Mouse (Mus musculus): ENCODE measurements around the gene Rasl10b. TPM values are rescaled to one million over a fixed set of nuclear protein-coding genes. Genes with fewer than 3 reads are reported as not detected.
A peak's percentile ranks its signal among the peaks of the same experiment; 100 is the strongest.

Gene Rasl10b
- polyA plus RNA-seq, 1 experiment from 2014 or later, result 13.4 TPM

DNA sequence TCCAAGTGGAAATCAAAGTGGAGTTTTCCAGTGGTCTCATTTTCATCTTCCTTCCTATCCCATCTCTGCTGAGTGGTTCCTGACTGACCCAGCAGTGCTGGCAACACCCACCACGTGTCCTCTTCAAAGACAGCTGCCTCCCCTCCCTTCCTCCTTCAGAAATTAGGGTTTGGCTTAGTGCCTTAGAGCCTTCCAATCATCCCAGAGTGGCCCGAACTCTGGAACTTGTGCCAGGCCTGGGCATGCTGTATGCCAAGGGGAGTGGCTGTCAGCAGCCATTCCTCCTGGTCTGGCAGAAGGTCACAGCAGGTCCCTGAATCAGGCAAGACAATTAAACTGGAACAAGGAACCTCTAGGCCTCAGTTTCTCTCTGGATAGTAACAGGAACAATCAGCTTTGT, 57.0 kb downstream of the Rasl10b start:
- Histone ChIP-seq H3K4me2 (no peak overlapping the region), H3K4me3 (no peak overlapping the region), H3K36me3 (no peaks in the 10 kb centered on the region), H3K9ac (no peak overlapping the region), H3K27ac (ENCODE audit: poor library complexity, severe bottlenecking) (no peak overlapping the region), H3K4me1 (replicated peaks) (peaks cover 43% of the 10 kb centered on the region), H3K27me3 (replicated peaks) (peaks cover 19% of the 10 kb centered on the region), H3K9me3 (replicated peaks) (no peaks in the 10 kb centered on the region; the same call in 1 of the 2 replicates)
- WGBS, result 28% methylated on average over 2 of the region's 2 CpGs
- no peak for ATAC-seq (ENCODE audit: insufficient number of reproducible peaks, low FRiP score)

DNA sequence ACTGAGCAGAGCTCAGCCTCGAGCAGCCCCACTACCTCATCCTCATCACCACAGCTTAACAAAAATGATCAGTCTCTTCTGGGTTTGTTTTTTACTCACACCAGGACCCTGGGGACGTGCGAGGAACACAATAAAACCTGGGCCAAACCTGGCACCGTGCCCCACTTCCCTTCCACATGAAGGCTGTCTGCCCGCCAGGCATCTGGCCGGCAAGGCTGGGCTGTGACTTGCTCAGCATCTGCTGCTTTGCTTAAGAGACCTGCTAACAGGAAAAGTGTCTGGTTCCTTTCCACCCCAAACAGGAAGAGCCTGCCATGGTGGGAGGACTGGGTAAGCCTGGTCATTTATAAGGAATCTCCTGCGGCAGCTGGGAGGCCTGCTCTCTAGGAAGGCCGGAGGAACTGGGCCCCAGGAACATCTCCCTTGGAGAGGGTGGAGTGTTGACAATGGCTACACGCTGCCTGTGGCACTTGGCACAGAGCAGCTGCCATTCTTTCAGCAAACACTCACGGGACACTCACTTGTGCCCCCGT, 58.2 kb downstream of the Rasl10b start:
- Histone ChIP-seq H3K4me1 (replicated peaks) (peaks cover 38% of the 10 kb centered on the region), H3K27ac (ENCODE audit: poor library complexity, severe bottlenecking) (peak overlapping the region; percentile 67), H3K9ac (no peak overlapping the region), H3K4me2 (peak overlapping the region; percentile 13), H3K9me3 (replicated peaks) (no peaks in the 10 kb centered on the region; the same call in 1 of the 2 replicates), H3K27me3 (replicated peaks) (peaks cover 19% of the 10 kb centered on the region), H3K36me3 (no peaks in the 10 kb centered on the region), H3K4me3 (no peak overlapping the region)
- 14% methylated on average over 11 of the region's 11 CpGs for WGBS
- peak; percentile 63 for ATAC-seq (ENCODE audit: insufficient number of reproducible peaks, low FRiP score)

DNA sequence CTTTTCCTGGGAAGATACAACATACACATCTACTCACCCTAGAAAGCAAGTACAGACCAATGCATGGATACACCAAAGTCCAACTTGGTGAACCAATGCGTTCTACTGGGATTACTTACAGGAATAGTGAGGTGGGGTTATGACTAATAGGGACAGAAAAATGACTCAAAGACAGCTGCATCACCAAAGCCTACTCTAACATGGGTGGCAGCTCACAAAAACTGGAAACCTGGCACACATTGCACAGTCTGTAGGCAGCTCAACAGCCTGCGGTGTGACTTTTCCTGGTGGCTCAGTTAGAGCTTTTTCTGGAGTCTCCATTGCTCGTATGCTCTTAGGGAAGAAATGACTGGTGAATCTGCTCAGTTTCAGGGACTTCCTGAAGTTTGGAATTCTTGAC, 59.8 kb downstream of the Rasl10b start:
- 89% methylated on average over 3 of the region's 3 CpGs for whole genome bisulfite sequencing
- Histone ChIP-seq H3K9ac (no peak overlapping the region), H3K36me3 (no peaks in the 10 kb centered on the region), H3K9me3 (replicated peaks) (no peaks in the 10 kb centered on the region; the same call in 1 of the 2 replicates), H3K27me3 (replicated peaks) (peaks cover 15% of the 10 kb centered on the region), H3K27ac (ENCODE audit: poor library complexity, severe bottlenecking) (no peak overlapping the region), H3K4me3 (no peak overlapping the region), H3K4me1 (replicated peaks) (peaks cover 36% of the 10 kb centered on the region), H3K4me2 (no peak overlapping the region)
- ATAC-seq (ENCODE audit: insufficient number of reproducible peaks, low FRiP score), result no peak

Other genes with a start within 250 kb of the Rasl10b start
- not detected in 2 replicates for gene Slfn4, start 234.0 kb upstream of the Rasl10b start, polyA plus RNA-seq (2016; fragmentation: Nextera tagmentation; extraction: Ambion mirVana)
- gene Slfn3, start 217.8 kb upstream of the Rasl10b start, polyA plus RNA-seq (2016; fragmentation: Nextera tagmentation; extraction: Ambion mirVana), result 1.1 and 1.2 TPM in 2 replicates
- 3.0 and 3.4 TPM in 2 replicates for gene Slfn14, start 122.4 kb upstream of the Rasl10b start, polyA plus RNA-seq (2016; fragmentation: Nextera tagmentation; extraction: Ambion mirVana)
- gene Ap2b1, start 110.1 kb upstream of the Rasl10b start, polyA plus RNA-seq (2016; fragmentation: Nextera tagmentation; extraction: Ambion mirVana), result 53.8 and 58.7 TPM in 2 replicates
- gene Pex12, start 106.6 kb upstream of the Rasl10b start, polyA plus RNA-seq (2016; fragmentation: Nextera tagmentation; extraction: Ambion mirVana), result 9.9 and 10.2 TPM in 2 replicates
- gene Gas2l2, start 20.3 kb downstream of the Rasl10b start, polyA plus RNA-seq (2016; fragmentation: Nextera tagmentation; extraction: Ambion mirVana), result 0.32 TPM in 1 of 2 replicates, not detected in the other
- gene 1700020L24Rik, start 28.5 kb downstream of the Rasl10b start, polyA plus RNA-seq (2016; fragmentation: Nextera tagmentation; extraction: Ambion mirVana), result 1.4 and 1.6 TPM in 2 replicates
- gene Mmp28, start 53.9 kb downstream of the Rasl10b start, polyA plus RNA-seq (2016; fragmentation: Nextera tagmentation; extraction: Ambion mirVana), result 3.4 and 3.5 TPM in 2 replicates
- 12.1 and 12.9 TPM in 2 replicates for gene Taf15, start 63.9 kb downstream of the Rasl10b start, polyA plus RNA-seq (2016; fragmentation: Nextera tagmentation; extraction: Ambion mirVana)
- not detected in 2 replicates for gene Heatr9, start 113.0 kb downstream of the Rasl10b start, polyA plus RNA-seq (2016; fragmentation: Nextera tagmentation; extraction: Ambion mirVana)
- 0.53 TPM in 1 of 2 replicates, not detected in the other for gene Ccl5, start 121.4 kb downstream of the Rasl10b start, polyA plus RNA-seq (2016; fragmentation: Nextera tagmentation; extraction: Ambion mirVana)
- gene Ccl9, start 169.5 kb downstream of the Rasl10b start, polyA plus RNA-seq (2016; fragmentation: Nextera tagmentation; extraction: Ambion mirVana), result 0.66 and 1.5 TPM in 2 replicates
- 0.86 and 1.5 TPM in 2 replicates for gene Ccl6, start 183.9 kb downstream of the Rasl10b start, polyA plus RNA-seq (2016; fragmentation: Nextera tagmentation; extraction: Ambion mirVana)
- gene Rpl9-ps1, start 236.5 kb downstream of the Rasl10b start, polyA plus RNA-seq (2016; fragmentation: Nextera tagmentation; extraction: Ambion mirVana), result not detected in 2 replicates
- gene Ccl3, start 240.2 kb downstream of the Rasl10b start, polyA plus RNA-seq (2016; fragmentation: Nextera tagmentation; extraction: Ambion mirVana), result 0.23 and 0.44 TPM in 2 replicates